Comparison of ENCODE assay signal across 8 mouse cellular contexts in the genomic region with DNA sequence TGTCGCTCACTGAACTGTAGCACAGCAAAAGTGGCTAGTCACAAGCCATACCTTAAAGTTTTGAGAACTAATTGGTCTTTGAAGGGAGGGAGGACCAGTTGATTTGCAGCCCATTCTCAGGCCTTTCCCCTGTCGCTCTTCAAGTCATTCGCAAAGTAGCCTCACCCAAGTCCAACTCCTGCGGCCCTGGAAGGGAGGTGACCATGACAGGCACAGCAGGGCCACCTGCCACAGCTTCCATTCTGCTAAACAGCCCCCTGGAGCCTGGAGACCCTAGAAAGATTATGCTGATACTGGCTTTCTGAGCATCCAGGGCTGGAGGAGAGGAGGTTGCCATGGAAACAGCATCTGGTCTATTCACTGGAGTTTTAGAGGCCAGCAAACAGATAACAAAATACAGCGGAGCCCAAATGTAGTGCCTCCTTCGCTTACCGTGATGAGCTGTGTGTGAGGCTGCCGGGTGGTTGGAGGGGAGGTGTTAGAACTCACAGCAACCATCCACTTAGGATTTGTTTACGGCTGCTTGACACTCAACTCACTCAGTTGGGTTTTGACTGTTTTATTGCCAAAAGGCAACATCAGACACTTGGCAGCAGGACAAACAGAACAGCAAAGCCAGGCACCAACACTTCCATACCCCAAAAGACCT.
DNase-seq lines count a peak whose midpoint lies in the region; ATAC-seq lines count a peak whose summit lies in the region.

No protein-coding gene starts in this region.

- no peak for DNase-seq in frontal cortex, postnatal 14 days (ENCODE audit: low spot score in 2 of 2)
- peak; percentile 33 for DNase-seq in right cerebral cortex, adult 18-20 months
- no peak for DNase-seq in right cerebral cortex, postnatal 25 days
- DNase-seq in left cerebral cortex, adult 11 months (ENCODE audit: low spot score) = peak; percentile 34
- DNase-seq in telencephalon, adult 2 months (ENCODE audit: low read depth, low spot score) = peak; percentile 31
- no peak for DNase-seq in gastrocnemius, postnatal 14 days

- ATAC-seq in frontal cortex, adult (ENCODE audit: low TSS enrichment) = peak; percentile 50; the same call in 1 of the 2 replicates
- ATAC-seq in megakaryocyte-erythroid progenitor cell, adult 5-6 weeks (replicated peaks; ENCODE audit: low FRiP score, low TSS enrichment, poor library complexity, severe bottlenecking) = no peak

- intact Hi-C loops in gastrocnemius, postnatal 14 days (cut with DNase I; ENCODE audit: low total_unique reads) = no loop called here

Comparison
In these comparisons a context has a peak if more than half of its experiments do, and no peak if none do; other contexts are left out.
1. DNase-seq: peak in right cerebral cortex, adult 18-20 months (single experiment), left cerebral cortex, adult 11 months (single experiment) and telencephalon, adult 2 months (single experiment); none in frontal cortex, postnatal 14 days (0 of 2), right cerebral cortex, postnatal 25 days (single experiment) and gastrocnemius, postnatal 14 days (single experiment).